Mouse (Mus musculus) bone marrow macrophage, adult 2 months (primary cell): ENCODE results near the gene Ugt1a10. TPM values are rescaled to one million over a fixed set of nuclear protein-coding genes. Genes with fewer than 3 reads are reported as not detected.

Experiments
- H3K27ac ChIP-seq: 2 replicates; pipeline ENCODE4 v1.5.1; 2012; ENCODE audit warnings: low read depth, low read length; ENCODE audit not compliant: insufficient read depth
- H3K4me1 ChIP-seq: 2 replicates; pipeline ENCODE4 v1.6.1; 2012; ENCODE audit warnings: low read length; ENCODE audit not compliant: control insufficient read depth, insufficient read depth
- H3K4me3 ChIP-seq: 2 replicates; pipeline ENCODE4 v1.5.1; 2012; ENCODE audit warnings: mild to moderate bottlenecking, low read length, moderate library complexity; ENCODE audit not compliant: insufficient read depth
- CTCF ChIP-seq: IDR thresholded peaks from 2 replicates; pipeline ENCODE4 v1.5.1; 2012; ENCODE audit warnings: low read depth, mild to moderate bottlenecking, low read length, moderate library complexity
- POLR2A ChIP-seq: IDR thresholded peaks from 2 replicates; pipeline ENCODE4 v1.6.1; 2012; ENCODE audit warnings: mild to moderate bottlenecking, low read depth, low read length, borderline replicate concordance
- polyA plus RNA-seq: library from polyadenylated mRNA; stranded (reverse); fragments of >200 nt; gene quantifications from 2 replicates; pipeline ENCODE4 v1.2.4, GENCODE M21; 2012; ENCODE audit not compliant: missing spikeins, insufficient read depth, insufficient read length

Ugt1a10 gene
- polyA plus RNA-seq, 1 experiment, result not detected

GRCm38 (mm10) chr1:88262255-88262654 is 207.1 kb downstream of the Ugt1a10 start:
- H3K4me3 ChIP-seq, result no peak overlapping the region
- TF ChIP-seq POLR2A, result no peak
- no peak for TF ChIP-seq CTCF
- H3K27ac ChIP-seq, result no peak overlapping the region
- peaks cover 12% of the 10 kb centered on the region for H3K4me1 ChIP-seq

GRCm38 (mm10) chr1:88262961-88263360 is 207.8 kb downstream of the Ugt1a10 start:
- H3K27ac ChIP-seq, result no peak overlapping the region
- H3K4me3 ChIP-seq, result no peak overlapping the region

GRCm38 (mm10) chr1:88263778-88264177 is 208.6 kb downstream of the Ugt1a10 start:
- Histone ChIP-seq H3K4me1 (peaks cover 12% of the 10 kb centered on the region), H3K27ac (no peak overlapping the region), H3K4me3 (no peak overlapping the region)
- TF ChIP-seq CTCF, result no peak
- no peak for TF ChIP-seq POLR2A

More at GRCm38 (mm10) chr1:88262961-88263360, 207.8 kb downstream of the Ugt1a10 start:
- peaks cover 12% of the 10 kb centered on the region for H3K4me1 ChIP-seq
- no peak for TF ChIP-seq POLR2A
- no peak for TF ChIP-seq CTCF

GRCm38 (mm10) chr1:88264237-88264868 is 209.2 kb downstream of the Ugt1a10 start:
- H3K4me3 ChIP-seq, result no peak overlapping the region
- H3K4me1 ChIP-seq, result peaks cover 12% of the 10 kb centered on the region
- no peak overlapping the region for H3K27ac ChIP-seq
- TF ChIP-seq POLR2A (no peak), CTCF (no peak)

GRCm38 (mm10) chr1:88264869-88265240 is 209.7 kb downstream of the Ugt1a10 start:
- Histone ChIP-seq H3K4me3 (no peak overlapping the region), H3K27ac (no peak overlapping the region), H3K4me1 (peaks cover 12% of the 10 kb centered on the region)
- TF ChIP-seq CTCF (no peak), POLR2A (no peak)

GRCm38 (mm10) chr1:88266123-88266522 is 210.9 kb downstream of the Ugt1a10 start:
- peaks cover 12% of the 10 kb centered on the region for H3K4me1 ChIP-seq
- H3K4me3 ChIP-seq, result no peak overlapping the region
- H3K27ac ChIP-seq, result no peak overlapping the region
- TF ChIP-seq CTCF (no peak), POLR2A (no peak)

GRCm38 (mm10) chr1:88267489-88267888 is 212.3 kb downstream of the Ugt1a10 start:
- no peak overlapping the region for H3K4me3 ChIP-seq

GRCm38 (mm10) chr1:88268070-88268469 is 212.9 kb downstream of the Ugt1a10 start:
- Histone ChIP-seq H3K4me3 (no peak overlapping the region), H3K4me1 (no peaks in the 10 kb centered on the region), H3K27ac (no peak overlapping the region)
- TF ChIP-seq CTCF (no peak), POLR2A (no peak)

More at GRCm38 (mm10) chr1:88267489-88267888, 212.3 kb downstream of the Ugt1a10 start:
- no peak overlapping the region for H3K27ac ChIP-seq
- peaks cover 5% of the 10 kb centered on the region for H3K4me1 ChIP-seq
- TF ChIP-seq CTCF (no peak), POLR2A (no peak)

Other genes with a start within 250 kb of the Ugt1a10 start
- gene Dgkd, start 202.1 kb upstream of the Ugt1a10 start, polyA plus RNA-seq, result 91.0 and 100 TPM in 2 replicates
- 16.7 and 19.2 TPM in 2 replicates for gene Usp40, start 46.8 kb upstream of the Ugt1a10 start, polyA plus RNA-seq
- gene Ugt1a9, start 15.4 kb downstream of the Ugt1a10 start, polyA plus RNA-seq, result 5.6 TPM in 1 of 2 replicates, not detected in the other
- 8.3 TPM in 1 of 2 replicates, not detected in the other for gene Ugt1a8, start 32.4 kb downstream of the Ugt1a10 start, polyA plus RNA-seq
- 130 and 184 TPM in 2 replicates for gene Ugt1a7c, start 39.7 kb downstream of the Ugt1a10 start, polyA plus RNA-seq
- gene Ugt1a6b, start 47.9 kb downstream of the Ugt1a10 start, polyA plus RNA-seq, result 23.8 and 25.2 TPM in 2 replicates
- 34.0 and 62.4 TPM in 2 replicates for gene Ugt1a6a, start 79.4 kb downstream of the Ugt1a10 start, polyA plus RNA-seq
- gene Ugt1a5, start 110.6 kb downstream of the Ugt1a10 start, polyA plus RNA-seq, result 35.1 and 38.1 TPM in 2 replicates
- gene Ugt1a2, start 145.2 kb downstream of the Ugt1a10 start, polyA plus RNA-seq, result 10.9 and 11.5 TPM in 2 replicates
- not detected in 2 replicates for gene Dnajb3, start 150.4 kb downstream of the Ugt1a10 start, polyA plus RNA-seq
- 12.7 and 19.4 TPM in 2 replicates for gene Ugt1a1, start 156.6 kb downstream of the Ugt1a10 start, polyA plus RNA-seq
- gene Mroh2a, start 171.6 kb downstream of the Ugt1a10 start, polyA plus RNA-seq, result 1.6 and 2.9 TPM in 2 replicates
- gene Hjurp, start 222.2 kb downstream of the Ugt1a10 start, polyA plus RNA-seq, result 69.1 and 71.0 TPM in 2 replicates
- gene Trpm8, start 222.3 kb downstream of the Ugt1a10 start, polyA plus RNA-seq, result not detected in 2 replicates